Mouse (Mus musculus): ENCODE measurements at regions not wholly inside any gene's neighbourhood (a gene's known extent, or its start where the extent isn't known, plus 50 kb on each side); places are given as distances from the start of the nearest gene placed in this dataset.

DNA sequence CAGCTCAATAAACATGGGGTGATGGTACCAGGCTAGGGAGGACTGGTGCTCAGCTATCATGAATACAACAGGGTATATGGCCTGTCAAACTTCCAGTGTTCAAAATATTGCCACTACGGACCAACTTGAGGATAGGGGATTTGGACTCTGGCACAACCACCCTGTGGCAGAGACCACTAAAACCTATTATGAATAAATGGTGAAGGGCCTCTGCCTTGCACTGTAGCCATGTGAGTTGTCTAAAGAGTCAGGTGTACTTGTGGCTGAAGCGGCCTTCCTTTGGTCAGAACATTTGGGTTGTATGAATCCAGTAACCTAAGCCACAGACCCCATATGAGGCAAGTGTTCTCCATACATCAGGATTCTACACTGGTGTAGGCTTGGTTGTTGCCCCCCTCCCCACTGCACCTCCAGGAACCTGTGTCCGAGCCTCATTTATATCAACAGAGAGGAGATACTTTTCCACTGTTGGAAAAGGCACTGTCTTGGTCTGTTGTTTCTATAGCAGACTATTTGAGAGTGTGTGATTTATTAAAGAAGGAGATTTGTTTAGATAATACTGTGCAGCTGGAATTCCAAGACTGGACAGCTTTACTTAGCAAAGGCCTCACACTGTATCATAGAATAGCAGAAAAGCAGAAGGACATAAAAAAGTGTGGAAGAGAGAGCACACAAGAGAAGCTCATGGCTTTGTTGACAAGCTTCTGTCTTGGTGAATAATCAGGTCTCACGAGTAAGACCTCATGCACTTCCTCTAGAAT is 112.2 kb upstream of the Nxt1 start:
- H3K4me3 ChIP-seq (ENCODE audit: low read depth, low read length) = no peak overlapping the region
- 64% methylated on average over 4 of the region's 4 CpGs for WGBS
- no peaks in the 10 kb centered on the region for H3K36me3 ChIP-seq (ENCODE audit: insufficient read depth)
- no peaks in the 10 kb centered on the region for H3K9me3 ChIP-seq (ENCODE audit: low read depth, low read length)
- no peak for TF ChIP-seq CTCF (IDR thresholded peaks at IDR 0.05; ENCODE audit: low read depth)
- no peaks in the 10 kb centered on the region for H3K4me1 ChIP-seq (ENCODE audit: insufficient read depth)
- ATAC-seq (ENCODE audit: insufficient read depth) = peak; percentile 76
- H3K27me3 ChIP-seq (ENCODE audit: insufficient read depth, low read length) = no peaks in the 10 kb centered on the region
- no peak overlapping the region for H3K4me2 ChIP-seq
- DNase-seq = no peak
- H3K9ac ChIP-seq = no peak overlapping the region
- no peak overlapping the region for H3K27ac ChIP-seq (ENCODE audit: low read depth)

DNA sequence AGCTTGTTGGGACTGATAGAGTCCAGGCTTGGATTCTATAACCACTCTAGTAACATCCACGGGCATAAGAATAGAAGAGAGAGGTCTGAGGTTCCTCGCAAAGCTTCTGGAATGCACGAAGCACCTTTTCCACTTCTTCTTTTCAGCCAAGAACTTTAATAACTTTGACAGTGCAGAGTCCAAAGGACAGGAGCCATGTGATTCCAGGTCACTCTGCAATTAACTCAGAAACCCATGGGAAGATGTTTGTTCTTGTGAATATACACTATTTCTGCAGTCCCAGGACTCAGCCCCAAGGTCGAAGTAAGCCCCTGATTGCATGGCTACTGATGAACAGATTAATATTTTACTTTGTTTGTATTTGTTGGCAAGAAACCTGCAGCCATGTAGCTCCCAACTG is 113.0 kb upstream of the Nxt1 start:
- Histone ChIP-seq H3K9ac (no peak overlapping the region), H3K4me1 (ENCODE audit: insufficient read depth) (no peaks in the 10 kb centered on the region), H3K9me3 (ENCODE audit: low read depth, low read length) (no peaks in the 10 kb centered on the region), H3K36me3 (ENCODE audit: insufficient read depth) (no peaks in the 10 kb centered on the region), H3K4me2 (no peak overlapping the region), H3K27me3 (ENCODE audit: insufficient read depth, low read length) (no peaks in the 10 kb centered on the region), H3K4me3 (ENCODE audit: low read depth, low read length) (no peak overlapping the region), H3K27ac (ENCODE audit: low read depth) (no peak overlapping the region)
- WGBS = 80% methylated on average over 4 of the region's 4 CpGs
- ATAC-seq (ENCODE audit: insufficient read depth) (no peak), DNase-seq (no peak)
- no peak for TF ChIP-seq CTCF (IDR thresholded peaks at IDR 0.05; ENCODE audit: low read depth)

DNA sequence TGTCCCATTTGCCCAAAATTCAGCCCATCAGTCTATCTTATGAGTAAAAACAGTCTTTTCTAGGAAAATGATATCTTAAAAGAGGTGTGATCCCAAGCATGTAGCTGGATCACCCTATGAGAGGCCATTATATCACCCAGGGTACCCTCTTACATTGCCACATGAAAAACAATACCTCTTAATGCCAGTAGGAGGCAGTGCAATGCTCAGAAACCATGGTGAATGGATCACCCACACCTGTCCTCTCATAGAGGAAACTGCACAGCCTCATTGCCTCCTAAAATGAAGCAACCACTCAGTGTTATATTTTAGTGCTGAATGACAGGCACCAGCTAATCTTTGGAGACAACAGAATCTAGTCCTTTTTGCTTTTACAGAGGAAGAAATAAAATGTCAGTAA is 114.0 kb upstream of the Nxt1 start:
- no peaks in the 10 kb centered on the region for H3K4me1 ChIP-seq (ENCODE audit: insufficient read depth)
- TF ChIP-seq CTCF (IDR thresholded peaks at IDR 0.05; ENCODE audit: low read depth) = peak; percentile 38
- H3K36me3 ChIP-seq (ENCODE audit: insufficient read depth) = no peaks in the 10 kb centered on the region
- ATAC-seq (ENCODE audit: insufficient read depth) (no peak), DNase-seq (no peak)
- H3K9ac ChIP-seq = no peak overlapping the region
- no peak overlapping the region for H3K4me3 ChIP-seq (ENCODE audit: low read depth, low read length)
- H3K9me3 ChIP-seq (ENCODE audit: low read depth, low read length) = no peaks in the 10 kb centered on the region
- no peak overlapping the region for H3K27ac ChIP-seq (ENCODE audit: low read depth)
- no peak overlapping the region for H3K4me2 ChIP-seq
- no peaks in the 10 kb centered on the region for H3K27me3 ChIP-seq (ENCODE audit: insufficient read depth, low read length)

DNA sequence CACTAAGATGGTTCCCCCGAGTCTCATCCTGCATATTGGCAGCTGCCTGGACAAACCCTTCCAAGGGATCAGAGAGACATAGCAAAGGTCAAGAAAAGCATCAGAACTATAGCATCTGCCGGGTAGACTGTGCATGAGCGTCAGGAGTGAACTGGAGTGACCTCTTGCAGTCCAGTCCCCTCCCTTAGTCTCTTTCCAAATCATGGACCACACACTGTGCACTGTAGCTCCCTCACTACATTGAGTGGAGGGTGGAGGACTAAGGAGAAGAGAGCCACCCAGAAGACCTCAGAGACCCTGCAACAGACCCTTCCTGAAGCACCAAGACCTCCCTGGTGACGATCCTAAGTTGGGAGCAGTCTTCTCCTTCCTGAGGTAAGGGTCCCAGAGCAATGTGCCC is 107.8 kb upstream of the Cd93 start:
- ATAC-seq (ENCODE audit: insufficient read depth) = peak; percentile 62; the same call in 1 of the 2 replicates
- Histone ChIP-seq H3K27me3 (ENCODE audit: insufficient read depth, low read length) (no peaks in the 10 kb centered on the region), H3K36me3 (ENCODE audit: insufficient read depth) (no peaks in the 10 kb centered on the region), H3K4me2 (no peak overlapping the region), H3K4me3 (ENCODE audit: low read depth, low read length) (no peak overlapping the region), H3K27ac (ENCODE audit: low read depth) (no peak overlapping the region), H3K4me1 (ENCODE audit: insufficient read depth) (no peaks in the 10 kb centered on the region), H3K9me3 (ENCODE audit: low read depth, low read length) (no peaks in the 10 kb centered on the region), H3K9ac (no peak overlapping the region)
- no peak for DNase-seq
- WGBS = 62% methylated on average over 4 of the region's 4 CpGs
- no peak for TF ChIP-seq CTCF (IDR thresholded peaks at IDR 0.05; ENCODE audit: low read depth)

DNA sequence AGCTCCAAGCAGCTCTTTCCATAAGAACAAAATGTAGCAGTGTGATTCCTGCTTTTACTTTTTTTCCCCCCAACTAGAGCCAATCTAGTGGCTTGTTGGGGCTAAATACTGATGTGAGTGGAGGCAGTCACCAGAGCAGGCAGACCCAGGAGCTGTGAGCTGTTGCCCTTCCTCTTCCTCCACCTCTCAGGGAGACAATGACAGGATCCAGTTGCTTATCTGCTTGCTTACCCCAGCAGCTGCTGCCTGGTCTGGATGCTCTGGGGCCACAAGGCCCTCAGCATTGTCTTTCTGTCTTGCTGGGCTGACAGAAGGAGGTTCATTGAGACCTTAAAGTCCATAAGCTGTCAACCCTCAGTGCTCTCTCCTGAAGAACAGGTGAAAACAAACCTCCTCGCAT is 106.3 kb upstream of the Cd93 start:
- 81% methylated on average over 1 of the region's 1 CpGs for WGBS
- Histone ChIP-seq H3K4me1 (ENCODE audit: insufficient read depth) (no peaks in the 10 kb centered on the region), H3K27ac (ENCODE audit: low read depth) (no peak overlapping the region), H3K27me3 (ENCODE audit: insufficient read depth, low read length) (no peaks in the 10 kb centered on the region), H3K9me3 (ENCODE audit: low read depth, low read length) (no peaks in the 10 kb centered on the region), H3K4me3 (ENCODE audit: low read depth, low read length) (no peak overlapping the region), H3K36me3 (ENCODE audit: insufficient read depth) (no peaks in the 10 kb centered on the region), H3K4me2 (no peak overlapping the region), H3K9ac (no peak overlapping the region)
- no peak for TF ChIP-seq CTCF (IDR thresholded peaks at IDR 0.05; ENCODE audit: low read depth)
- DNase-seq (no peak), ATAC-seq (ENCODE audit: insufficient read depth) (no peak)

DNA sequence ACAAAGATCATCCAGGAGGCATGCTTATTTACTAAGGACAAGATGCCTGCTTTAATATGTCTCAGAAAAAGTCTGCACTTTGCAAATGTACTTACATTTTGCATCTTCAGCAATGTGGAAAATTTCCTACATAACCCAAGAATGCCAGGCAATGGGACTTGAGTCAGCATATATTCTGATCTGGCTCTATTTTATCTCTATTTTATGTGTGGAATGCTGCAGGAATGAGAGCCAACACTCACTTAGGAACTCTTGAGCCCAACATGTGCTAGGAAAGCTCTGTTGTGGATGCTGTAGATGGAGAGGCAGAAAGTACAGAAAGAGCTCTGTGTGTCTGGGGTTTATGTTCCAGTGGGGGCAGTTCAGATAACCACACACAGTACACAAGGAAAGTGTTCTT is 99.0 kb upstream of the Cd93 start:
- Histone ChIP-seq H3K27ac (ENCODE audit: low read depth) (no peak overlapping the region), H3K36me3 (ENCODE audit: insufficient read depth) (no peaks in the 10 kb centered on the region), H3K4me1 (ENCODE audit: insufficient read depth) (peaks cover 9% of the 10 kb centered on the region), H3K27me3 (ENCODE audit: insufficient read depth, low read length) (no peaks in the 10 kb centered on the region), H3K9ac (no peak overlapping the region), H3K9me3 (ENCODE audit: low read depth, low read length) (no peaks in the 10 kb centered on the region), H3K4me2 (no peak overlapping the region), H3K4me3 (ENCODE audit: low read depth, low read length) (no peak overlapping the region)
- peak; percentile 54 for ATAC-seq (ENCODE audit: insufficient read depth)
- DNase-seq = peak; percentile 58
- no peak for TF ChIP-seq CTCF (IDR thresholded peaks at IDR 0.05; ENCODE audit: low read depth)

- no peak for DNase-seq
- ATAC-seq (ENCODE audit: insufficient read depth) = no peak; the same call in 1 of the 2 replicates
- H3K4me2 ChIP-seq = no peak overlapping the region
- no peak for TF ChIP-seq CTCF (IDR thresholded peaks at IDR 0.05; ENCODE audit: low read depth)
- H3K27ac ChIP-seq (ENCODE audit: low read depth) = no peak overlapping the region
- peaks cover 9% of the 10 kb centered on the region for H3K4me1 ChIP-seq (ENCODE audit: insufficient read depth)
- 48% methylated on average over 3 of the region's 3 CpGs for WGBS
- no peak overlapping the region for H3K4me3 ChIP-seq (ENCODE audit: low read depth, low read length)
- H3K27me3 ChIP-seq (ENCODE audit: insufficient read depth, low read length) = no peaks in the 10 kb centered on the region
- H3K9ac ChIP-seq = no peak overlapping the region
- H3K36me3 ChIP-seq (ENCODE audit: insufficient read depth) = no peaks in the 10 kb centered on the region
- no peaks in the 10 kb centered on the region for H3K9me3 ChIP-seq (ENCODE audit: low read depth, low read length)
Observed at GRCm38 (mm10) chr2:148537914-148538510, 94.6 kb upstream of the Cd93 start.

All from lung, embryonic 14.5 days (tissue).